Mouse (Mus musculus): ENCODE data around the gene Peli2. TPM values are rescaled to one million over a fixed set of nuclear protein-coding genes. Genes with fewer than 3 reads are reported as not detected.
A peak's percentile ranks its signal among the peaks of the same experiment; 100 is the strongest.

Peli2 gene
- polyA plus RNA-seq, 1 experiment from 2014 or later, result 5.9 TPM

DNA sequence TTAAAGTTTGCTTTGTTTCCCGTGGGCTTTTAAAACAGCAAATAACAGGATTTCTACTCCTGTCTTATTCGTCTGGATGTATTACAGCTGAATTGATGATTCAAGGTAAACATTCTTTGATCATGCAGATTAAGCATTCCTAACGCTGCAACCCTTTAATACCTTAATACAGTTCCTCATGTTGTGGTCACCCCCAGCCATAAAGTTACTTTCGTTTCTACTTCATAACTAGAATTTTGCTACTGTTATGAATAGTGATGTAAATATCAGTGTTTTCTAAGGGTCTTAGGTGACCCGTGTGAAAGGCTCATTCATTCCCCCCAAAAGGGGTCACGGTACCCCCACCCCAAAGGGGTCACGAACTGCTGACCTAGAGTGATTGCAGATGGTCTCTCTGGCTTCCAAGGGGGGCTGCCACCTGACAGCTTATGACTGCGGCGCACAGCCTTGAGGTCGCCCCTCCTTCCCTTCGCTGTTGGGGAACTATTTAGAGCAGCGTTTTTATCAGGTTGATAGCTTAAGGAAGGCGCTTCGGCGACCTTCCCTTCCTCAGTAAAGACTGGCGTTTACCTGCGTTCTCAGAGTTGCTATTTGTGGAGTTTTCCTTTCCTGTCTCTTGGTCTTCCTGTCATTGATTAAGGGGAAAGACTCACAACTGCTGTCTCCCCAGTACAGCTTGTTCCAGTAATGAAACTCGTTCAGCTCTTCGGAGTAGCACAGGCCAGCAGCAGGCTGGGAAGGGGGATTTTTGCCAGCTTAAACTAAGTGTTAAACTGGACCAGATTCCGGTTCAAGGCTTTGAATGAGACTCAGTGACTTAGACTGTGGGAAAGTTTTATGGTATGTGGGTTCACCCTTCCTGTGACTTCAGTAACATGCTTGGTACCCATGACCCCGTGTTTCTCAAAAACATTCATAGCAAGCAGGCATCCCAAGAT is 12.5 kb downstream of the Peli2 start:
- Histone ChIP-seq H3K4me2 (replicated peaks; ENCODE audit: low read depth) (peak overlapping the region; percentile 54), H3K27ac (replicated peaks) (peak overlapping the region; percentile 70), H3K9me3 (ENCODE audit: control insufficient read depth, low read length) (no peaks in the 10 kb centered on the region), H3K4me1 (replicated peaks; ENCODE audit: control insufficient read depth, insufficient read depth) (peaks cover 13% of the 10 kb centered on the region), H3K36me3 (ENCODE audit: control insufficient read depth, insufficient read depth, low read length) (no peaks in the 10 kb centered on the region), H3K9ac (ENCODE audit: low read length) (peak overlapping the region; percentile 31), H3K4me3 (ENCODE audit: low read depth, low read length) (peak overlapping the region; percentile 21; the same call in 1 of the 2 replicates), H3K27me3 (ENCODE audit: control insufficient read depth, insufficient read depth, low read length) (no peaks in the 10 kb centered on the region)
- TF ChIP-seq EP300 (optimal IDR thresholded peaks at IDR 0.05) (no peak), CTCF (IDR thresholded peaks at IDR 0.05; ENCODE audit: low read depth) (no peak)
- DNase-seq (ENCODE audit: low spot score), result no peak
- no peak for ATAC-seq (ENCODE audit: low FRiP score, low TSS enrichment)
- 22% methylated on average over 21 of the region's 21 CpGs for WGBS

GRCm38 (mm10) chr14:48134344-48134743 is 13.7 kb downstream of the Peli2 start:
- H3K4me3 ChIP-seq (ENCODE audit: low read depth, low read length), result no peak overlapping the region
- H3K36me3 ChIP-seq (ENCODE audit: control insufficient read depth, insufficient read depth, low read length), result no peaks in the 10 kb centered on the region
- 42% methylated on average over 7 of the region's 7 CpGs for WGBS
- H3K27ac ChIP-seq (replicated peaks), result peak overlapping the region; percentile 70
- H3K4me1 ChIP-seq (replicated peaks; ENCODE audit: control insufficient read depth, insufficient read depth), result peaks cover 13% of the 10 kb centered on the region
- no peaks in the 10 kb centered on the region for H3K27me3 ChIP-seq (ENCODE audit: control insufficient read depth, insufficient read depth, low read length)
- ATAC-seq (ENCODE audit: low FRiP score, low TSS enrichment) (peak; percentile 23; the same call in 1 of the 2 replicates), DNase-seq (ENCODE audit: low spot score) (no peak)
- no peak for TF ChIP-seq EP300 (optimal IDR thresholded peaks at IDR 0.05)
- no peak for TF ChIP-seq CTCF (IDR thresholded peaks at IDR 0.05; ENCODE audit: low read depth)
- H3K4me2 ChIP-seq (replicated peaks; ENCODE audit: low read depth), result peak overlapping the region; percentile 25
- no peak overlapping the region; the same call in 1 of the 2 replicates for H3K9ac ChIP-seq (ENCODE audit: low read length)
- no peaks in the 10 kb centered on the region for H3K9me3 ChIP-seq (ENCODE audit: control insufficient read depth, low read length)

DNA sequence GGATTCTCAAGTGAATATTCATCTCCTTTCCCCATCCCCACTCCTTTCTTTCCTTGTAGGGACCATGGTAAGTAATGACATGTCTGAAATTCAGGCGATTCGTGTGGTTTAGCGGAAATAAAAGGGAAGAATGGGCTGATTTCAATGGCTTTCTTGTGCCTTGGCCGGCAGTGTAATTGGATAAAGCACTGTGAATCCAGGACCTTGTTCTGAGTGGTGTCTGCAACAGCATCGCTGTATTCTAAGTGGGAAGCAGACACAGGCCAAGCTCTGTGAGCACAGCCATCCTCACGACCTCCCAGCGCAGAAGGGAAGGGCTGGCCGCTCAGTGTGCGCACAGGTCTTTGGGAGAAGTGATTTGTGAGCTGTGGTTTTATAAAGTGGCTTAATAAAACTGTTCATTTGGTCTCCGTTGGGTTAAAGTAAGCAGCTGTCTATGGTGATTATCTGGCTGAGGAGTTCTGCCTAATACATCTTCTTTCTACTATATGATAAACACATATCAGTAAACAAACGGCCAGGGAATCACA is 15.3 kb downstream of the Peli2 start:
- 68% methylated on average over 11 of the region's 11 CpGs for WGBS

GRCm38 (mm10) chr14:48137731-48138130 is 17.1 kb downstream of the Peli2 start:
- TF ChIP-seq CTCF (IDR thresholded peaks at IDR 0.05; ENCODE audit: low read depth) (no peak), EP300 (optimal IDR thresholded peaks at IDR 0.05) (no peak)
- Histone ChIP-seq H3K9ac (ENCODE audit: low read length) (no peak overlapping the region), H3K27ac (replicated peaks) (no peak overlapping the region), H3K27me3 (ENCODE audit: control insufficient read depth, insufficient read depth, low read length) (no peaks in the 10 kb centered on the region), H3K4me3 (ENCODE audit: low read depth, low read length) (no peak overlapping the region), H3K36me3 (ENCODE audit: control insufficient read depth, insufficient read depth, low read length) (no peaks in the 10 kb centered on the region), H3K4me2 (replicated peaks; ENCODE audit: low read depth) (no peak overlapping the region), H3K9me3 (ENCODE audit: control insufficient read depth, low read length) (no peaks in the 10 kb centered on the region), H3K4me1 (replicated peaks; ENCODE audit: control insufficient read depth, insufficient read depth) (peaks cover 9% of the 10 kb centered on the region)
- DNase-seq (ENCODE audit: low spot score) (no peak), ATAC-seq (ENCODE audit: low FRiP score, low TSS enrichment) (no peak)
- 71% methylated on average over 8 of the region's 8 CpGs for WGBS

More for the DNA sequence above, 15.3 kb downstream of the Peli2 start:
- Histone ChIP-seq H3K36me3 (ENCODE audit: control insufficient read depth, insufficient read depth, low read length) (no peaks in the 10 kb centered on the region), H3K9ac (ENCODE audit: low read length) (no peak overlapping the region), H3K27ac (replicated peaks) (no peak overlapping the region), H3K4me1 (replicated peaks; ENCODE audit: control insufficient read depth, insufficient read depth) (peaks cover 13% of the 10 kb centered on the region), H3K4me3 (ENCODE audit: low read depth, low read length) (no peak overlapping the region), H3K9me3 (ENCODE audit: control insufficient read depth, low read length) (no peaks in the 10 kb centered on the region), H3K4me2 (replicated peaks; ENCODE audit: low read depth) (no peak overlapping the region), H3K27me3 (ENCODE audit: control insufficient read depth, insufficient read depth, low read length) (no peaks in the 10 kb centered on the region)
- no peak for TF ChIP-seq CTCF (IDR thresholded peaks at IDR 0.05; ENCODE audit: low read depth)
- TF ChIP-seq EP300 (optimal IDR thresholded peaks at IDR 0.05), result no peak
- DNase-seq (ENCODE audit: low spot score), result no peak
- ATAC-seq (ENCODE audit: low FRiP score, low TSS enrichment), result no peak

DNA sequence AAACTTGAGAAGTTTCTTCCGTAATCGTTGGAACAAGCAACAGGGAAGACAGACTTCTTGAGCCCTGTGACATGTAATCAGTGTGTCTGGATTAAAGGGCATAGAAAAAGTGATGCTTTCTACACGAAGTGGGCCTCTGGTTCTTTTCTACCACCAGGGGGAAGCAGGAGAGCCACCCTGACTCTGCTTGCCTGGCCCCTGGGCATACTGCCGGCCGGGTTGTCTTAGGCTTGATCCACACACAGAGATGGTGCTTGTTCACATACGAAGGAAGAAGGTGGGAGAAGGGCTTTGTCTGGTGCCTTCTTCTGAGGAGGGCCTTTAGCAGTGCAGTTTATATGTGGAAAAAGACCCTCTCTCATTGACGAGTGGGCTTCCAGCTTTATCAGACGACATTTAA is 17.5 kb downstream of the Peli2 start:
- no peaks in the 10 kb centered on the region for H3K27me3 ChIP-seq (ENCODE audit: control insufficient read depth, insufficient read depth, low read length)
- H3K4me1 ChIP-seq (replicated peaks; ENCODE audit: control insufficient read depth, insufficient read depth), result peaks cover 9% of the 10 kb centered on the region
- no peak overlapping the region for H3K4me3 ChIP-seq (ENCODE audit: low read depth, low read length)
- H3K27ac ChIP-seq (replicated peaks), result no peak overlapping the region
- H3K9me3 ChIP-seq (ENCODE audit: control insufficient read depth, low read length), result no peaks in the 10 kb centered on the region
- H3K4me2 ChIP-seq (replicated peaks; ENCODE audit: low read depth), result no peak overlapping the region
- no peak for TF ChIP-seq EP300 (optimal IDR thresholded peaks at IDR 0.05)
- TF ChIP-seq CTCF (IDR thresholded peaks at IDR 0.05; ENCODE audit: low read depth), result peak; percentile 82
- peak; percentile 43 for DNase-seq (ENCODE audit: low spot score)
- WGBS, result 40% methylated on average over 8 of the region's 8 CpGs
- ATAC-seq (ENCODE audit: low FRiP score, low TSS enrichment), result peak; percentile 64
- no peak overlapping the region for H3K9ac ChIP-seq (ENCODE audit: low read length)
- H3K36me3 ChIP-seq (ENCODE audit: control insufficient read depth, insufficient read depth, low read length), result no peaks in the 10 kb centered on the region

DNA sequence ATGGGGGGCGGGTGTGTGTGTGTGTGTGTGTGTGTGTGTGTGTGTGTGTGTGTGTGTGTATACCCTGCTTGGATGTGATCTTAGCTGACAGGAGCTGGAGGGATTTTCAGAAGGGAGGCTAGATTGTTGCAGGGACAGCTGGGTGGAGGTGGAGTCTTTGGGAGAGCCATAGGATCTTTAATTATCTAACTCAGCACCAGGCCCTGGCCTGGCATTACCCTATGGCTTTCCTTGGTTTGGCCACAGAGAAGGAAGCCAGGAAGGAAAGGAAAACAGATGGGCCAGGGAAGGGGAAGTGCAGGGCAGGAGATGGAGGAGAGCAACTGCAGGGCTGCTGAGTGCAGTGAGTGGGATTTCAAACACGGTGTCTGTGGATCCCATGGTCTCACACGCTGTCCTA is 18.8 kb downstream of the Peli2 start:
- Histone ChIP-seq H3K4me2 (replicated peaks; ENCODE audit: low read depth) (no peak overlapping the region), H3K9me3 (ENCODE audit: control insufficient read depth, low read length) (no peaks in the 10 kb centered on the region), H3K27me3 (ENCODE audit: control insufficient read depth, insufficient read depth, low read length) (no peaks in the 10 kb centered on the region), H3K27ac (replicated peaks) (no peak overlapping the region), H3K36me3 (ENCODE audit: control insufficient read depth, insufficient read depth, low read length) (no peaks in the 10 kb centered on the region), H3K9ac (ENCODE audit: low read length) (no peak overlapping the region), H3K4me3 (ENCODE audit: low read depth, low read length) (no peak overlapping the region), H3K4me1 (replicated peaks; ENCODE audit: control insufficient read depth, insufficient read depth) (peaks cover 5% of the 10 kb centered on the region; the same call in 1 of the 2 replicates)
- ATAC-seq (ENCODE audit: low FRiP score, low TSS enrichment), result no peak
- TF ChIP-seq EP300 (optimal IDR thresholded peaks at IDR 0.05) (no peak), CTCF (IDR thresholded peaks at IDR 0.05; ENCODE audit: low read depth) (no peak)
- DNase-seq (ENCODE audit: low spot score), result no peak
- 75% methylated on average over 3 of the region's 3 CpGs for WGBS

Data from stomach, postnatal 0 days (tissue).